Mouse (Mus musculus): ENCODE measurements at regions not wholly inside any gene's neighbourhood (a gene's known extent, or its start where the extent isn't known, plus 50 kb on each side); places are given as distances from the start of the nearest gene placed in this dataset.

DNA sequence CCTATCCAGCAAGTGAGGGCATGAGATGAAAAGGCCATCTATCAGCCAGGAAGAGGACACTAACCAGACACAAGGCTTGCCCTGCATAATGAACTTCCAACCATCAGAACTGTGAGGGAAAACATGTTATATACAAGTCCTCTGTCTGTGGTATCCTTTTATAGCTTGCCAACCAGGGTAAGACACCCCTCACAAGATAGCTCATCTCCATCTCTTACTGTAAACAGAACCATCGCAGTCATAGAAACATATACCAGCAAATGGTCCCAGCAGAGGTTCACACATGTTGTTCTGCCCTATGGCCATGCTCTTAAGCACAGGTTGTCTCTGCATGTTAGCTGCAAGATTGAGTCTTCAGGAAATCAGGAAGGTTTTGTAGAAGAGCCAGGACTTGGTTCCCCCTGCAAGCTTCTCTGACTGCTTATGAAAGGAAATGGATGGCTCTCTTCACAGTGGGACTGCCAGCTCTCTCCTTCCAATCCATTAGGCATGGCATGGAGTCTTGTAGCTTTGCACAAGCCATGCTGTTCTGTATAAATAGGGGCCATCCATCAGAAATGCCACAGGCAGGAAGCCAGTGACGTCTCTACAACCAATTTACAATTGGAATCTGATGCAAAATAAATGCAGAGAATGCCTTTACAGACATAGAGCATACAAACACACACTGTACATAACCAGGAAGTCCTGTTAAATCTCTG is 1514.0 kb upstream of the Lrrc6 start:
- no peak overlapping the region for H3K9ac ChIP-seq
- H3K4me3 ChIP-seq, result no peak overlapping the region
- 54% methylated on average over 2 of the region's 2 CpGs for WGBS
- H3K27ac ChIP-seq (ENCODE audit: poor library complexity, severe bottlenecking), result no peak overlapping the region
- no peaks in the 10 kb centered on the region for H3K9me3 ChIP-seq (replicated peaks)
- H3K4me1 ChIP-seq (replicated peaks), result no peaks in the 10 kb centered on the region
- ATAC-seq (ENCODE audit: insufficient number of reproducible peaks, low FRiP score), result no peak
- H3K4me2 ChIP-seq, result no peak overlapping the region
- no peaks in the 10 kb centered on the region for H3K36me3 ChIP-seq
- H3K27me3 ChIP-seq (replicated peaks), result no peaks in the 10 kb centered on the region

DNA sequence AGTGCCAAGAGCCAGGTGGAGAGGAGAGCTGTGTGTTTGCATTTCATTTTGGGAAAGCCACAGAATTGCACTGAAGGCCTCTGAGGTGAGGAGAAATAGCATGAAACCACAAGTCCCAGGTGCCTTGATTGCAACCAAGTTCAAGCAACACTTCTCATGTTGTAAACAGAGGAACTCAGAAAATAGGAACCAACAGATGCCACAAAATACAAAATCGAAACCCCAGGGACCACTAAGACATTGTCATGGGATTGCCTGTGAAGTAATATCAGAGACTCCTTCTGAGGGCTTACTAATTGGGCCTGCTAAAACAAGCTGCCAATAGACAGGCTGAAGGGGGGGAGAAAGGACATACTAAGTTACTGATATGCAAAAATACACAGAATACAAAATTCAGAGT is 1510.5 kb upstream of the Lrrc6 start:
- H3K4me3 ChIP-seq, result no peak overlapping the region
- no peaks in the 10 kb centered on the region for H3K9me3 ChIP-seq (replicated peaks)
- ATAC-seq (ENCODE audit: insufficient number of reproducible peaks, low FRiP score), result no peak
- H3K27me3 ChIP-seq (replicated peaks), result no peaks in the 10 kb centered on the region
- H3K4me1 ChIP-seq (replicated peaks), result no peaks in the 10 kb centered on the region
- H3K4me2 ChIP-seq, result no peak overlapping the region
- no peaks in the 10 kb centered on the region for H3K36me3 ChIP-seq
- H3K27ac ChIP-seq (ENCODE audit: poor library complexity, severe bottlenecking), result no peak overlapping the region
- WGBS, result 71% methylated on average over 1 of the region's 1 CpGs
- H3K9ac ChIP-seq, result no peak overlapping the region

DNA sequence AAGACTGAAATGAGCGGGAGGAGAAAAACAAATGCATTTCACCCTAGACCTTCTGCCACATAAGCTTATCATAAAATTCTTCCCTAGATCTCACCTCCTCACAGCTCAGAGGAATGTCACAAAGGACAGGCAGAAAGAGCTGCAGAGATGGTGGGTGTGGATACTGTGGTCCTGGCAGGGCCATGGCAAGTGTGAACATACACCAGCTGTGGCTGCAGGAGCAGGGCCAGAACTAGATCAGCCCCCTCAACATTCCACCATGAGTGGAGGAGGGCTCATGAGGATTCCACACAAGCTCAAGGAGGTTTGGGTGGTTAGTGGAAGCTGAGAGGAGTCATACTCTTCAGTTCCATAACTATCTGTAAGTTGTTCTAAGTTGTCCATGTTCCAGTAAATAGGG is 1509.5 kb upstream of the Lrrc6 start:
- 76% methylated on average over 1 of the region's 1 CpGs for WGBS
- Histone ChIP-seq H3K9me3 (replicated peaks) (no peaks in the 10 kb centered on the region), H3K36me3 (no peaks in the 10 kb centered on the region), H3K4me1 (replicated peaks) (no peaks in the 10 kb centered on the region), H3K4me2 (no peak overlapping the region), H3K27me3 (replicated peaks) (no peaks in the 10 kb centered on the region), H3K9ac (no peak overlapping the region), H3K27ac (ENCODE audit: poor library complexity, severe bottlenecking) (no peak overlapping the region), H3K4me3 (no peak overlapping the region)
- no peak for ATAC-seq (ENCODE audit: insufficient number of reproducible peaks, low FRiP score)

DNA sequence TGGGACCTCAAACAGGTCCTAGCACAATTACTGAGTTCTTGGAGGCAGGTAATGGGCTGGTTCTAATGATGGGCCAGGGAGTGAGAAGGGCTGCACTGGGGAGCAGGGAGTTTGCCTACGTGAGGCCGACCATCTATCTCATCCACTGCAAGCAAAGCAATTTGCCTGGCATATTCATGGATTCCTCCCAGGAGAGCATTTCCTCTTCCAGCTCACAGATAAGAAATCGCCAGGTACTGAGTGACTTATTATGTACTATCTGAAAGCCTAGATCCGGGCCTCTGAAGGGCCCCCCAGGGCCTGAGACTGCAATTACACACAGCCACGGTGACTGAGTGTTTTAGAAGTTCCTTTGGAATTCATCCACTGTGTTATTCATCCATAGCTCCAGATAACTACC is 1504.1 kb upstream of the Lrrc6 start:
- Histone ChIP-seq H3K27me3 (replicated peaks) (no peaks in the 10 kb centered on the region), H3K9me3 (replicated peaks) (no peaks in the 10 kb centered on the region), H3K4me1 (replicated peaks) (0 out of 2 replicates have a peak, but pooled peaks cover 12% of the 10 kb centered on the region), H3K27ac (ENCODE audit: poor library complexity, severe bottlenecking) (no peak overlapping the region), H3K36me3 (no peaks in the 10 kb centered on the region), H3K9ac (no peak overlapping the region), H3K4me3 (no peak overlapping the region), H3K4me2 (no peak overlapping the region)
- WGBS, result 46% methylated on average over 5 of the region's 5 CpGs
- ATAC-seq (ENCODE audit: insufficient number of reproducible peaks, low FRiP score), result no peak

DNA sequence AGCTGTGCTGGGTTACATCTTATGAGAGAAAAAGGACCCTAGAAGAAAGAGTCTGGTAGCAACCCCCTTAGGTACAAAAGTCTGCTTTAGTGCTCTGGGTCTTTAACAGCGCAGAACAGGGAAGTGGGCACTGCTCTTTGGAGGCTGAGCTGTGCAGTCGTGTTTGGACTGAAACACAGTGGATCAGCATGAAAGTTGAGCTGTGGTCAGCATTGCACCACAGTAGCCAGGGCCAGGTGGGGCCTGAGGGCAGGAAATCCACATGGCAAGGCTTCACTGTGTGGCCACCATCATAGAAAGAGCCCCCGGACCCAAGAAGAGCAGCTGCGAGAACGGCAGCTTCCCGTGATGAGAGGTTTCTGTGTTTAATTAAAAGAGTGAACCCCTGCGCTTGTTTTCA is 1495.8 kb upstream of the Lrrc6 start:
- WGBS, result 77% methylated on average over 7 of the region's 7 CpGs
- H3K36me3 ChIP-seq, result no peaks in the 10 kb centered on the region
- no peaks in the 10 kb centered on the region for H3K27me3 ChIP-seq (replicated peaks)
- H3K4me1 ChIP-seq (replicated peaks), result no peaks in the 10 kb centered on the region
- H3K9me3 ChIP-seq (replicated peaks), result no peaks in the 10 kb centered on the region
- H3K9ac ChIP-seq, result no peak overlapping the region
- no peak for ATAC-seq (ENCODE audit: insufficient number of reproducible peaks, low FRiP score)
- H3K27ac ChIP-seq (ENCODE audit: poor library complexity, severe bottlenecking), result no peak overlapping the region
- H3K4me2 ChIP-seq, result no peak overlapping the region
- no peak overlapping the region for H3K4me3 ChIP-seq

DNA sequence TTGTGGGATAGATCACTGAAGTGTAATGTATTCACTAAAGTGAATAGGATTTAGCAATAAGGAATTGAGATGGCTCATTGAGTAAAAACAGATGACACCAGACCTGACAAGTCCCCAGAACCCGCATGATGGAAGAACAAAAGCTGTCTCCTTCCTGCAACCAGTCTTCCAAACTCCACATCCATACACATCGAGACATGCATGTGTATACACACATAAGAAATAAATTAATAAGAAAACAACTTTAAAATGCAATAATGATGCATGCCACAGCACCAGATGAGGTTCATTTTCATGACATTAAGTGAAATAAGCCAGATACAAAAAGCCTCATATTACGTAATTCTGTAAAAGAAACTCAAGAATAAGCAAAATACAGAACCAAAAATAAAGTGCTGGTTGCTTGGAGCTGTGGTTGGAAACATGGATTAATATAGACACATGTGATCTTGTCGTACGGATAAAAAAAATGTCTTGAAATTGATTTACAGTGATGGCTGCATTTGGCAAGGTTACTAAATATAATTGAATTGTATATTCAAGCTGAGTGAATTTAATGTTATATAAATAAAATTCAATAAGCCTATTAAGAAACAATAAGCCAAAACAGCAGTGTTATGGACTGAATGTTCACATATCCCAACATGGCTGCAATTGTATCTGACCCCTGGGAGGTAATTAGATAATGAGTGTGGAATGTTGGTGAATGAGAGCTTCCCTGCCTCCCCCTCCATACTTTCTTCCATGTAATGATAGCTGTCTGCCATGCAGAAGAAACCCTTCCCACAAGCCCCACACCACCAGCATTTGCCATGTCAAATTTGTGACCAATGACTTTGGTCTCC is 1488.9 kb upstream of the Lrrc6 start:
- H3K4me2 ChIP-seq, result no peak overlapping the region
- no peak overlapping the region for H3K27ac ChIP-seq (ENCODE audit: poor library complexity, severe bottlenecking)
- 82% methylated on average over 5 of the region's 5 CpGs for WGBS
- no peaks in the 10 kb centered on the region for H3K36me3 ChIP-seq
- H3K4me3 ChIP-seq, result no peak overlapping the region
- no peaks in the 10 kb centered on the region for H3K4me1 ChIP-seq (replicated peaks)
- no peaks in the 10 kb centered on the region for H3K9me3 ChIP-seq (replicated peaks)
- no peak overlapping the region for H3K9ac ChIP-seq
- H3K27me3 ChIP-seq (replicated peaks), result no peaks in the 10 kb centered on the region
- ATAC-seq (ENCODE audit: insufficient number of reproducible peaks, low FRiP score), result no peak

DNA sequence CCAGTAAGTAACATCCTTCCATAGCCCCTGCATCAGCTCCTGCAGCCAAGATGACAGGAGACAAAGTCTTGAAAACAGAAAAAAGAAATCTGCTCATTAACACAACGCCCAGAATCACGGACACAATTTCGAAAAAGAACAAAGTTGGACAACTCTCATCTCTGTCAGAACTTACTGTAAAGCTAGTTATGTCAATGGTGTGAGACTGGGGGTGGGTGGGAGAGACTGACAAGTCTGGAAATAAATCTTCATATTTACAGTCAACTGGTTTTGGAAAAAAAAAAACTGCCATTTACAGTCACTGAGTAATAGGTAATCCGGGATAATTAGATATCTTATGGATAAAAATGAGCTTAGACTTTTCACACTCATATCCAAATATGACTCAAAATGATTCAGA is 1487.2 kb upstream of the Lrrc6 start:
- 85% methylated on average over 4 of the region's 4 CpGs for WGBS

DNA sequence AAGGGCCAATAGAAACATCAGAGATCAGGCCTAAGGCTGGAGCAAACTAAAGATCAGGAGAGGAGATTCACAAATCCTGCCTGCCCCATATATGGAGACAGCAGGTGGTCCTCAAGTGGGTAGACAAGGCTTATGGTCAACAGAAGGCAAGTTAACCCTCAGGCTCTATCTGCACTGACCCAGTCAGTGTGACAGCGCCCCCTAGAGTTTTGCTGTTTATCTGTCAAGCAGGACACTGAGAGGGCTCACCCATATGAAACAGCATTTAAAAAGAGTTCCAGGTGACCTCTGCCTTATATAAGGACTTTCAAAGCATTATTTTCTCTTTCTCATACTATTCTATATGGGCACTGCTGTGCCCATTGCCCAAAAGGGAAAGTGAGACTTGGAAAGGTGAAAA is 1482.5 kb upstream of the Lrrc6 start:
- no peak for ATAC-seq (ENCODE audit: insufficient number of reproducible peaks, low FRiP score)
- no peak overlapping the region for H3K4me2 ChIP-seq
- 19% methylated on average over 1 of the region's 1 CpGs for WGBS
- H3K27me3 ChIP-seq (replicated peaks), result no peaks in the 10 kb centered on the region
- H3K4me3 ChIP-seq, result no peak overlapping the region
- H3K9ac ChIP-seq, result no peak overlapping the region
- H3K4me1 ChIP-seq (replicated peaks), result no peaks in the 10 kb centered on the region
- no peak overlapping the region for H3K27ac ChIP-seq (ENCODE audit: poor library complexity, severe bottlenecking)
- H3K36me3 ChIP-seq, result no peaks in the 10 kb centered on the region
- H3K9me3 ChIP-seq (replicated peaks), result no peaks in the 10 kb centered on the region

More for the DNA sequence above, 1487.2 kb upstream of the Lrrc6 start:
- Histone ChIP-seq H3K27me3 (replicated peaks) (no peaks in the 10 kb centered on the region), H3K27ac (ENCODE audit: poor library complexity, severe bottlenecking) (no peak overlapping the region), H3K4me3 (no peak overlapping the region), H3K9me3 (replicated peaks) (no peaks in the 10 kb centered on the region), H3K4me2 (no peak overlapping the region), H3K9ac (no peak overlapping the region), H3K4me1 (replicated peaks) (no peaks in the 10 kb centered on the region), H3K36me3 (no peaks in the 10 kb centered on the region)
- ATAC-seq (ENCODE audit: insufficient number of reproducible peaks, low FRiP score), result no peak

DNA sequence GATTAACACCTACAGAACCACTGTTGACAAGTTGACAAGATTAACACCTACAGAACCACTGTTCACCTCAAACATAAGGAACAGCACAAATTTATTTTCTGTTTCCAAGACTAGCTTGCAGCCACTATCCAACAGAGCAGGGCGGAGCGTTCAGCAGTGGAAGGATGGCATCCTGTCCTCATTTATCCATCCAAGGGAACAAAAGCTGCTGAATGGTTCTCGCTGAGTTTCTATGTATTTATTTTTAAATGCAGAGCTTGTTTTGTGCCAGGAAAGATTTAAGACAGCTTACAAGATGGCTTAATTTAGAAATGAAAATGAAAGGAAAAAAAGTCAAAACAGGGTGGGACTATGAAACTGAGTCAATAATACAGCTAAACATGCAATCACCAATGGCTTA is 1481.2 kb upstream of the Lrrc6 start:
- Histone ChIP-seq H3K9me3 (replicated peaks) (no peaks in the 10 kb centered on the region), H3K36me3 (no peaks in the 10 kb centered on the region), H3K4me3 (no peak overlapping the region), H3K27me3 (replicated peaks) (no peaks in the 10 kb centered on the region), H3K4me1 (replicated peaks) (no peaks in the 10 kb centered on the region), H3K9ac (no peak overlapping the region), H3K4me2 (no peak overlapping the region), H3K27ac (ENCODE audit: poor library complexity, severe bottlenecking) (no peak overlapping the region)
- ATAC-seq (ENCODE audit: insufficient number of reproducible peaks, low FRiP score), result no peak
- 87% methylated on average over 3 of the region's 3 CpGs for WGBS

DNA sequence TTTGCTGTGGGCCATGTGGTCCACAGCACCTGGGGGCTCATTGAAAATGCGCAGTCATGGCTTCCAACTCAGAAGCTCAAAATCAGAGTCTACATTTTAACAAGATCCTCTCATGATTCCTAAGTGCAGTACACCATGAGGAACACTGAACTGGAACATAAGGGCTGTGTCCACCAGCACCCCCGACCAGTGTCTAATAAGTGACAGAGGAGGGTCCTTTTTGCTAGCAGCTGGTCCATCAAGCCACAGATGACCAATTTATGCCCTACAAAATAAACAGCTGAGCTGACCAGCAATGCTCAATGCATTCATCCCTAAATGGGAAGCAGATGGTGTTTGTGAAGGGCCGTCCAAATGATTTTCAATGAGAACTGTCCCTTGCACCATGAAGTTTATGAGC is 1478.7 kb upstream of the Lrrc6 start:
- no peaks in the 10 kb centered on the region for H3K4me1 ChIP-seq (replicated peaks)
- no peaks in the 10 kb centered on the region for H3K27me3 ChIP-seq (replicated peaks)
- H3K4me2 ChIP-seq, result no peak overlapping the region
- no peak for ATAC-seq (ENCODE audit: insufficient number of reproducible peaks, low FRiP score)
- no peak overlapping the region for H3K9ac ChIP-seq
- H3K9me3 ChIP-seq (replicated peaks), result no peaks in the 10 kb centered on the region
- no peak overlapping the region for H3K27ac ChIP-seq (ENCODE audit: poor library complexity, severe bottlenecking)
- no peak overlapping the region for H3K4me3 ChIP-seq
- no peaks in the 10 kb centered on the region for H3K36me3 ChIP-seq
- WGBS, result 82% methylated on average over 3 of the region's 3 CpGs

DNA sequence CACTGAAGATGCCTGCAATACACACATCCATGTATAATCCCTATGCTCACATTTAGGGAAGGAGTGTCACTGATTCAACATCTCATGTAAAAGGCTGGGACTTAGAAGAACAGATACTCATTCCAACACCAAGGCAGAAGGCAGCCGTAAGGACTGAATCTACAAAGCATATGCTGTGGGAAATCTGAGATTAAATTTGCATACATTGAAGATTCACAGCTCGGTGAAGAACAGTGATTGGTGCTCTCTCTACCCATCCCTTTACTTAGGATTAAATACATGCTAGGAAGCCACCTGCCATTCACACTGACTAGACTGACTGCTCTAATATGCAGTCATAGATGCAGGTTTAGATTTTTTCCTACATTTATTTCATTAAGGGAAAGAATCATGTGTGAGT is 1476.5 kb upstream of the Lrrc6 start:
- no peak for ATAC-seq (ENCODE audit: insufficient number of reproducible peaks, low FRiP score)
- H3K36me3 ChIP-seq, result no peaks in the 10 kb centered on the region
- 74% methylated on average over 2 of the region's 2 CpGs for WGBS

More for the DNA sequence above, 1476.5 kb upstream of the Lrrc6 start:
- Histone ChIP-seq H3K4me3 (no peak overlapping the region), H3K27me3 (replicated peaks) (no peaks in the 10 kb centered on the region), H3K4me2 (no peak overlapping the region), H3K9me3 (replicated peaks) (no peaks in the 10 kb centered on the region), H3K9ac (no peak overlapping the region), H3K4me1 (replicated peaks) (no peaks in the 10 kb centered on the region), H3K27ac (ENCODE audit: poor library complexity, severe bottlenecking) (no peak overlapping the region)

All from heart, embryonic 12.5 days (tissue).